27 mouse cellular contexts compared by ENCODE assay signal in the genomic region with DNA sequence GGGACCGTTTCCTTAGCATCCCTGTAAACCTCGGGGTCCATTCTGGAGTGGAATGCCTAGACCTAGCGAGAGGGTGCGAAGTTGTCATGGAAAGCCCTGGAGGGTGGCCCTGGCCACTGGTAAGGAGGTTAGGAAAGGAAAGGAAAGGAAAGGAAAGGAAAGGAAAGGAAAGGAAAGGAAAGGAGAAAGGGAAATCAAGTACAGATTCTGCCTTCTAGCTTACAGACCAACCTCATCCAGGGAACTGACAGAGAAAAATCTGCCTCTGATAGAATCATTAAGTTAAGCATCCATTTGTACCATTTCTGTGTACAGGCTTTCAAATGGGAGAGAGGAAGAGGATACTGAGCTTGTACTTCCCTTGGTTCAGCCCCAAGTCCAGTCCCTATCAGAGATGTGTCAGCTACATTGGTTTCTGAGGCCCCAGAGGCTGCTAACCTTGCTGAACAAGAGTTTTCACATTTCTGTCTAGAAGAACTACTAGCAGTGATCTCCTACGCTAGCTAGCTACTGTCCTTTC. TPM values are rescaled to one million over a fixed set of nuclear protein-coding genes. Genes with fewer than 3 reads are reported as not detected.
DNase-seq lines count a peak whose midpoint lies in the region; ATAC-seq and TF ChIP-seq lines count a peak whose summit lies in the region.
"Had no signal": no experiment of that assay in that cellular context is flagged by ENCODE, and none has a peak within 500 bp of the region (broad histone marks: within the 10 kb centered on the region; RNA-seq: fewer than 3 reads in every experiment).

No protein-coding gene starts in this region.

- H3K27me3 ChIP-seq in forebrain, embryonic 10.5 days (ENCODE audit: poor library complexity, severe bottlenecking) = peaks cover 100% of the 10 kb centered on the region
- H3K27me3 ChIP-seq in forebrain, embryonic 13.5 days = peaks cover 100% of the 10 kb centered on the region
- peaks cover 100% of the 10 kb centered on the region for H3K27me3 ChIP-seq in hindbrain, embryonic 10.5 days (ENCODE audit: insufficient read depth, poor library complexity, severe bottlenecking)
- H3K27me3 ChIP-seq in hindbrain, postnatal 0 days (ENCODE audit: insufficient read depth, low read length) = peaks cover 87% of the 10 kb centered on the region
- no peaks in the 10 kb centered on the region for H3K27me3 ChIP-seq in neural tube, embryonic 13.5 days

- H3K36me3 ChIP-seq in forebrain, embryonic 10.5 days (replicated peaks) = no peaks in the 10 kb centered on the region
- H3K36me3 ChIP-seq in forebrain, embryonic 13.5 days (ENCODE audit: poor library complexity, severe bottlenecking) = no peaks in the 10 kb centered on the region
- no peaks in the 10 kb centered on the region for H3K36me3 ChIP-seq in hindbrain, embryonic 10.5 days
- no peaks in the 10 kb centered on the region for H3K36me3 ChIP-seq in hindbrain, postnatal 0 days (ENCODE audit: insufficient read depth, low read length)
- peaks cover 13% of the 10 kb centered on the region for H3K36me3 ChIP-seq in neural tube, embryonic 13.5 days
- H3K36me3 ChIP-seq: limb, embryonic 13.5 days; lung, embryonic 15.5 days; midbrain, embryonic 15.5 days had no signal

- H3K9ac ChIP-seq in forebrain, embryonic 13.5 days = no peak overlapping the region
- H3K9ac ChIP-seq in hindbrain, postnatal 0 days (replicated peaks; ENCODE audit: low read length) = no peak overlapping the region
- H3K9ac ChIP-seq in neural tube, embryonic 13.5 days = peak overlapping the region; percentile 81
- H3K9ac ChIP-seq: limb, embryonic 13.5 days; liver, embryonic 14.5 days; lung, embryonic 15.5 days; midbrain, embryonic 15.5 days had no signal

- H3K4me2 ChIP-seq in forebrain, embryonic 13.5 days = no peak overlapping the region
- peak overlapping the region; percentile 51; the same call in 1 of the 2 replicates for H3K4me2 ChIP-seq in hindbrain, postnatal 0 days (ENCODE audit: low read depth, low read length)
- peak overlapping the region; percentile 52 for H3K4me2 ChIP-seq in neural tube, embryonic 13.5 days
- H3K4me2 ChIP-seq: lung, embryonic 15.5 days had no signal

- no peaks in the 10 kb centered on the region for H3K9me3 ChIP-seq in forebrain, embryonic 10.5 days
- H3K9me3 ChIP-seq in forebrain, embryonic 13.5 days (replicated peaks) = no peaks in the 10 kb centered on the region
- no peaks in the 10 kb centered on the region for H3K9me3 ChIP-seq in hindbrain, embryonic 10.5 days
- no peaks in the 10 kb centered on the region for H3K9me3 ChIP-seq in hindbrain, postnatal 0 days (ENCODE audit: low read length)
- H3K9me3 ChIP-seq in neural tube, embryonic 13.5 days = no peaks in the 10 kb centered on the region
- H3K9me3 ChIP-seq: limb, embryonic 13.5 days; lung, embryonic 15.5 days; midbrain, embryonic 15.5 days had no signal

- no peak for TF ChIP-seq CTCF in hindbrain, postnatal 0 days (IDR thresholded peaks at IDR 0.05; ENCODE audit: low read depth)

- ATAC-seq in forebrain, embryonic 13.5 days = no peak
- no peak for ATAC-seq in hindbrain, postnatal 0 days
- ATAC-seq in neural tube, embryonic 13.5 days (ENCODE audit: low read depth) = no peak
- ATAC-seq: CD4-positive, CD25-positive, alpha-beta regulatory T cell, adult 4 months; midbrain, embryonic 15.5 days; Patski had no signal

- no peak overlapping the region for H3K27ac ChIP-seq in forebrain, embryonic 10.5 days
- no peak overlapping the region for H3K27ac ChIP-seq in forebrain, embryonic 13.5 days
- H3K27ac ChIP-seq in hindbrain, embryonic 10.5 days = peak overlapping the region; percentile 83; the same call in 1 of the 2 replicates
- H3K27ac ChIP-seq in hindbrain, postnatal 0 days = peak overlapping the region; percentile 78; the same call in 1 of the 2 replicates
- H3K27ac ChIP-seq in neural tube, embryonic 13.5 days (replicated peaks) = peak overlapping the region; percentile 95
- H3K27ac ChIP-seq: limb, embryonic 13.5 days; liver, embryonic 14.5 days; lung, embryonic 15.5 days; midbrain, embryonic 15.5 days had no signal

- 9% methylated on average over 5 of the region's 5 CpGs for WGBS in forebrain, embryonic 10.5 days
- WGBS in forebrain, embryonic 13.5 days = 10% methylated on average over 5 of the region's 5 CpGs
- 12% methylated on average over 5 of the region's 5 CpGs for WGBS in hindbrain, embryonic 10.5 days
- WGBS in hindbrain, postnatal 0 days = 23% methylated on average over 5 of the region's 5 CpGs
- WGBS in neural tube, embryonic 13.5 days = 40% methylated on average over 5 of the region's 5 CpGs

- peaks cover 35% of the 10 kb centered on the region for H3K4me1 ChIP-seq in forebrain, embryonic 10.5 days
- peaks cover 19% of the 10 kb centered on the region for H3K4me1 ChIP-seq in forebrain, embryonic 13.5 days
- H3K4me1 ChIP-seq in hindbrain, embryonic 10.5 days (replicated peaks) = peaks cover 48% of the 10 kb centered on the region
- H3K4me1 ChIP-seq in hindbrain, postnatal 0 days (ENCODE audit: insufficient read depth, low read length) = no peaks in the 10 kb centered on the region
- peaks cover 82% of the 10 kb centered on the region for H3K4me1 ChIP-seq in neural tube, embryonic 13.5 days (replicated peaks)

- H3K4me3 ChIP-seq in forebrain, embryonic 10.5 days = no peak overlapping the region
- H3K4me3 ChIP-seq in forebrain, embryonic 13.5 days = no peak overlapping the region
- peak overlapping the region; percentile 48; the same call in 1 of the 2 replicates for H3K4me3 ChIP-seq in hindbrain, embryonic 10.5 days
- no peak overlapping the region for H3K4me3 ChIP-seq in hindbrain, postnatal 0 days (ENCODE audit: low read length)
- H3K4me3 ChIP-seq in neural tube, embryonic 13.5 days = 0 out of 2 replicates have a peak overlapping the region, but pooled peaks have one; percentile 36

- DNase-seq in forebrain, embryonic 10.5 days (ENCODE audit: extremely low spot score, low spot score) = peak; percentile 21
- peak; percentile 22 for DNase-seq in hindbrain, embryonic 10.5 days (ENCODE audit: low spot score)
- no peak for DNase-seq in hindbrain, postnatal 0 days (ENCODE audit: low spot score)
- DNase-seq in ovary, adult 18-20 months (ENCODE audit: low spot score) = no peak
- no peak for DNase-seq in gastrocnemius, postnatal 25 days
- no peak for DNase-seq in heart, adult 8-10 months (ENCODE audit: low spot score)
- DNase-seq: adrenal gland, adult 8-10 months; cerebellum, adult 8-10 months; gastrocnemius, postnatal 14 days; kidney, adult 2 months; kidney, postnatal 4 days; spleen, adult 18-20 months; thymus, postnatal 4 days had no signal

RNA-seq across cellular contexts. Expression of gene Hoxd1, which starts 12.0 kb away (rescaled TPM):
- not detected in 2 replicates for polyA plus RNA-seq in forebrain, embryonic 10.5 days (2016; fragmentation: Nextera tagmentation; extraction: Ambion mirVana)
- polyA plus RNA-seq in forebrain, embryonic 13.5 days (2015; fragmentation: Nextera tagmentation; extraction: Ambion mirVana) = not detected in 2 replicates
- 0.14 and 0.60 TPM in 2 replicates for polyA plus RNA-seq in hindbrain, embryonic 10.5 days (2016; fragmentation: Nextera tagmentation; extraction: Ambion mirVana)
- total RNA-seq in hindbrain, postnatal 0 days (2014; rRNA removed) = 0.26 and 1.7 TPM in 2 replicates
- 0.43 and 0.46 TPM in 2 replicates for polyA plus RNA-seq in hindbrain, postnatal 0 days (2015; fragmentation: Nextera tagmentation; extraction: Ambion mirVana)
- polyA plus RNA-seq in neural tube, embryonic 13.5 days (2015; fragmentation: Nextera tagmentation; extraction: Ambion mirVana) = 6.4 and 9.0 TPM in 2 replicates
- total RNA-seq in gastrocnemius, postnatal 25 days (2021) = not detected
- not detected for total RNA-seq in heart, adult 8-10 months (2022)
- total RNA-seq: adrenal gland, adult 8-10 months; gastrocnemius, postnatal 14 days; layer of hippocampus, postnatal 10 days had no signal
- polyA plus RNA-seq: CD4-positive, CD25-positive, alpha-beta regulatory T cell, adult 4 months; forebrain, embryonic 11.5 days; heart, postnatal 0 days; liver, embryonic 14.5 days; lung, embryonic 15.5 days; midbrain, embryonic 15.5 days; Patski had no signal

RNA-seq across cellular contexts. Expression of gene Gm28230, which starts 24.3 kb away (rescaled TPM):
- polyA plus RNA-seq in forebrain, embryonic 10.5 days (2016; fragmentation: Nextera tagmentation; extraction: Ambion mirVana) = not detected in 2 replicates
- polyA plus RNA-seq in forebrain, embryonic 13.5 days (2015; fragmentation: Nextera tagmentation; extraction: Ambion mirVana) = not detected in 2 replicates
- not detected in 2 replicates for polyA plus RNA-seq in hindbrain, embryonic 10.5 days (2016; fragmentation: Nextera tagmentation; extraction: Ambion mirVana)
- 1.3 and 3.5 TPM in 2 replicates for total RNA-seq in hindbrain, postnatal 0 days (2014; rRNA removed)
- polyA plus RNA-seq in hindbrain, postnatal 0 days (2015; fragmentation: Nextera tagmentation; extraction: Ambion mirVana) = 0.37 and 0.70 TPM in 2 replicates
- polyA plus RNA-seq in neural tube, embryonic 13.5 days (2015; fragmentation: Nextera tagmentation; extraction: Ambion mirVana) = 2.2 and 2.4 TPM in 2 replicates
- under 1 TPM in 1 of 2 experiments, not detected in 1; 0.27 TPM for total RNA-seq in gastrocnemius, postnatal 25 days (2021)
- not detected for total RNA-seq in heart, adult 8-10 months (2022)
- total RNA-seq: layer of hippocampus, postnatal 10 days; left cerebral cortex, adult 8-10 months had no signal
- polyA plus RNA-seq: CD4-positive, CD25-positive, alpha-beta regulatory T cell, adult 4 months; cortical plate, adult 2 months; forebrain, embryonic 11.5 days; frontal cortex, adult 2 months; heart, postnatal 0 days; liver, embryonic 14.5 days; midbrain, embryonic 15.5 days had no signal

RNA-seq across cellular contexts. Expression of gene Hoxd4, which starts 39.1 kb away (rescaled TPM):
- polyA plus RNA-seq in forebrain, embryonic 10.5 days (2016; fragmentation: Nextera tagmentation; extraction: Ambion mirVana) = not detected in 2 replicates
- polyA plus RNA-seq in forebrain, embryonic 13.5 days (2015; fragmentation: Nextera tagmentation; extraction: Ambion mirVana) = not detected in 2 replicates
- 0.14 and 2.6 TPM in 2 replicates for polyA plus RNA-seq in hindbrain, embryonic 10.5 days (2016; fragmentation: Nextera tagmentation; extraction: Ambion mirVana)
- total RNA-seq in hindbrain, postnatal 0 days (2014; rRNA removed) = 13.9 and 18.1 TPM in 2 replicates
- 1.6 and 1.9 TPM in 2 replicates for polyA plus RNA-seq in hindbrain, postnatal 0 days (2015; fragmentation: Nextera tagmentation; extraction: Ambion mirVana)
- 6.9 and 7.2 TPM in 2 replicates for polyA plus RNA-seq in neural tube, embryonic 13.5 days (2015; fragmentation: Nextera tagmentation; extraction: Ambion mirVana)
- 1 to 10 TPM; 1.4 to 2.2 TPM for total RNA-seq in gastrocnemius, postnatal 25 days (2021)
- under 1 TPM; 0.32 to 0.79 (median 0.38) TPM for total RNA-seq in heart, adult 8-10 months (2022)
- total RNA-seq: layer of hippocampus, postnatal 10 days; left cerebral cortex, adult 8-10 months had no signal
- polyA plus RNA-seq: CD4-positive, CD25-positive, alpha-beta regulatory T cell, adult 4 months; cortical plate, adult 2 months; forebrain, embryonic 11.5 days; frontal cortex, adult 2 months; midbrain, embryonic 15.5 days had no signal

RNA-seq across cellular contexts. Expression of gene Hoxd3, which starts 39.1 kb away (rescaled TPM):
- polyA plus RNA-seq in forebrain, embryonic 10.5 days (2016; fragmentation: Nextera tagmentation; extraction: Ambion mirVana) = 0.10 TPM in 1 of 2 replicates, not detected in the other
- polyA plus RNA-seq in forebrain, embryonic 13.5 days (2015; fragmentation: Nextera tagmentation; extraction: Ambion mirVana) = not detected in 2 replicates
- 15.5 and 55.9 TPM in 2 replicates for polyA plus RNA-seq in hindbrain, embryonic 10.5 days (2016; fragmentation: Nextera tagmentation; extraction: Ambion mirVana)
- 31.3 and 36.8 TPM in 2 replicates for total RNA-seq in hindbrain, postnatal 0 days (2014; rRNA removed)
- polyA plus RNA-seq in hindbrain, postnatal 0 days (2015; fragmentation: Nextera tagmentation; extraction: Ambion mirVana) = 25.2 and 26.3 TPM in 2 replicates
- 24.2 and 33.8 TPM in 2 replicates for polyA plus RNA-seq in neural tube, embryonic 13.5 days (2015; fragmentation: Nextera tagmentation; extraction: Ambion mirVana)
- not detected for total RNA-seq in gastrocnemius, postnatal 25 days (2021)
- under 1 TPM in 1 of 4 experiments, not detected in 3; 0.16 TPM for total RNA-seq in heart, adult 8-10 months (2022)
- total RNA-seq: gastrocnemius, postnatal 14 days; layer of hippocampus, postnatal 10 days; left cerebral cortex, adult 8-10 months had no signal
- polyA plus RNA-seq: CD4-positive, CD25-positive, alpha-beta regulatory T cell, adult 4 months; cortical plate, adult 2 months; frontal cortex, adult 2 months had no signal

RNA-seq across cellular contexts. Expression of gene Hoxd8, which starts 46.4 kb away (rescaled TPM):
- not detected in 2 replicates for polyA plus RNA-seq in forebrain, embryonic 10.5 days (2016; fragmentation: Nextera tagmentation; extraction: Ambion mirVana)
- polyA plus RNA-seq in forebrain, embryonic 13.5 days (2015; fragmentation: Nextera tagmentation; extraction: Ambion mirVana) = not detected in 2 replicates
- not detected in 2 replicates for polyA plus RNA-seq in hindbrain, embryonic 10.5 days (2016; fragmentation: Nextera tagmentation; extraction: Ambion mirVana)
- 0.37 and 9.2 TPM in 2 replicates for total RNA-seq in hindbrain, postnatal 0 days (2014; rRNA removed)
- 0.21 TPM in 1 of 2 replicates, not detected in the other for polyA plus RNA-seq in hindbrain, postnatal 0 days (2015; fragmentation: Nextera tagmentation; extraction: Ambion mirVana)
- polyA plus RNA-seq in neural tube, embryonic 13.5 days (2015; fragmentation: Nextera tagmentation; extraction: Ambion mirVana) = 17.4 and 22.8 TPM in 2 replicates
- total RNA-seq in gastrocnemius, postnatal 25 days (2021) = 10 to 100 TPM; 11.7 to 30.6 TPM
- total RNA-seq in heart, adult 8-10 months (2022) = 1 to 10 TPM in 1 of 4 experiments, under 1 TPM in 3; 0.53 to 1.5 (median 0.76) TPM
- total RNA-seq: left cerebral cortex, adult 8-10 months had no signal
- polyA plus RNA-seq: CD4-positive, CD25-positive, alpha-beta regulatory T cell, adult 4 months; cortical plate, adult 2 months; forebrain, embryonic 11.5 days had no signal

Comparison
In these comparisons a context has a peak if more than half of its experiments do, and no peak if none do; other contexts are left out.
1. DNase-seq: peak in forebrain, embryonic 10.5 days (single experiment) and hindbrain, embryonic 10.5 days (single experiment); none in hindbrain, postnatal 0 days (single experiment), ovary, adult 18-20 months (single experiment), gastrocnemius, postnatal 25 days (single experiment) and heart, adult 8-10 months (single experiment).
2. H3K4me3 ChIP-seq: peak in hindbrain, embryonic 10.5 days (single experiment) and neural tube, embryonic 13.5 days (single experiment); none in forebrain, embryonic 10.5 days (single experiment), forebrain, embryonic 13.5 days (single experiment) and hindbrain, postnatal 0 days (single experiment).
3. H3K27ac ChIP-seq: peak in hindbrain, embryonic 10.5 days (single experiment), hindbrain, postnatal 0 days (single experiment) and neural tube, embryonic 13.5 days (single experiment); none in forebrain, embryonic 10.5 days (single experiment) and forebrain, embryonic 13.5 days (single experiment).